Mouse (Mus musculus): Measurements from ENCODE around the gene Rbl2.
A peak's percentile ranks its signal among the peaks of the same experiment; 100 is the strongest.

The Rbl2 gene

GRCm38 (mm10) chr8:91106271-91106670 lies 36.4 kb downstream of the Rbl2 start:
- no peak for DNase-seq (ENCODE audit: low read depth, low spot score)

- no peak for DNase-seq (ENCODE audit: low read depth, low spot score)
Observed at GRCm38 (mm10) chr8:91111868-91112477, 42.1 kb downstream of the Rbl2 start.

DNA sequence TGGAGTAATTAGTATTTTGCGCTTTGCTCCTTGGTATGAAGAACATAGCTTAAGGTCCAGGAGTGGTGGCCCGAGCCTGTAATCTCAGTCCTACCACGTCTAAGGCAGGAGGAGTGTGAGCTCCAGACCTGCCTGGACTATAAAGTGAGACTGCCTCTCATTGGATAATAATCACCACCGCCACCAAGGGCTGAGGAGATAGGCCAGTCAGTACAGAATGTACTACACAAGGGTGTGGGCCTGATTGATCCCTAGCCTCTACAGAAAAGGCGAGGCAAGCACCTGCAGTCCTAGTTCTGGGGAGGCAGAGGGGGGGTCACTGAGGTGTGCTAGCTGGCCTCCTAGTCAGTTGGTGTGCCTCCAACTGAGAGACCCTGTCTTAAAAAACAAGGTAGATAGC lies 44.6 kb downstream of the Rbl2 start:
- DNase-seq (ENCODE audit: low read depth, low spot score): no peak

GRCm38 (mm10) chr8:91114910-91115309 lies 45.1 kb downstream of the Rbl2 start:
- DNase-seq (ENCODE audit: low read depth, low spot score): peak; percentile 82

DNA sequence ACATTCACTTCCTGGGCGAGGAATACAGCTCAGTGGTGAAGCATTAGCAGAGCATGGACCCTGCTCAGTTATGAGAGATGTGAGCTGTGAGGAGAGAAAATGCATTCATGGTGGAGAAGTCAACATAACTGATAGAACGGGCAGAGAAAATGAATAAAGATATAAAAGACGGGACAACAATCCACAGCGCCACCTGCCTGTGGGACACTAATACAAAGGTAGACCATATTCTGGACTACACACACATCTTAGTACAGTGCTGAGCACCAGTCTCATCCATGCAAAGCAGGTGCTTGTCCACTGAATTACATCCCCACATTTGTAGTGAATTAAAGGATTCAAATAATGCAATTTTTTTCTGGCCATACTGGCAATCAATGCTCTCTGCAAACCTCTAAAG lies 47.7 kb downstream of the Rbl2 start:
- no peak for DNase-seq (ENCODE audit: low read depth, low spot score)

DNA sequence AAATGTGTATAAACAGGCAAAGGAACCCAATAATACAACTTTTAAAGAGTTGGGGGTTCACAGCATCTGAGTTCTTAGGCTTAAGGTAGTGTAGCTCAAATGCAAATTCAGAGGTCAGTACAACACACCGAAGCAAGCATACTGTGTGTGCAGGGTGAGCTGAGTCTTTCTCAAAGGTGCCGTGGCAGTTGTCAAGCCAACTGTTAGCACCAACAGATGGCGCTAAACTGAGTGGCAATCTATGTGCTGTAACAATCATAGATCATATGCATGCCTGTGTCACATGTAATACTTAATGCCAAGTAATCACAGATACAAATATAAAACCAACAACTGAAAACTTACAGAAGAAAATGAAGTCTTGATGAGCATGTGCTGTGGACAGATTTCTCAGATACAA lies 48.3 kb downstream of the Rbl2 start:
- DNase-seq (ENCODE audit: low read depth, low spot score): peak; percentile 49

DNA sequence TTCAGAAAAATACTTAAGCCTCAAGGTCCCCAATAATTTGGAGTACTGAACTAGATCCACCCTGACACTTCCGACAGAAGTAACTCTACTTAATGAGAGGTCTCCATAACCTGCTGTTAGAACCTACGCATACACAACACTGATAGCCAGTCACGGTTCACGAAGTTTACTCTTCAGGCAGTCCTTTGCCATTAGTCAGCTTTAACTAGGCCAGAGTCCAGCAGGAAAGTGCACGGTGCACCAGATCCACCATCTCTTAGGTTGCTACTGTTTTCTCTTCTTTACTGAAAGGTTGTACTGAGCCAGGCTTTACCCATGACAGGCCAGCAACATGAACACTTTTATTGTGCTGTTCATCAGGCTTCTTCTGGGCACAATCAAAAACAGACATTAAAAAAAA lies 54.5 kb downstream of the Rbl2 start:
- DNase-seq (ENCODE audit: low read depth, low spot score): no peak

DNA sequence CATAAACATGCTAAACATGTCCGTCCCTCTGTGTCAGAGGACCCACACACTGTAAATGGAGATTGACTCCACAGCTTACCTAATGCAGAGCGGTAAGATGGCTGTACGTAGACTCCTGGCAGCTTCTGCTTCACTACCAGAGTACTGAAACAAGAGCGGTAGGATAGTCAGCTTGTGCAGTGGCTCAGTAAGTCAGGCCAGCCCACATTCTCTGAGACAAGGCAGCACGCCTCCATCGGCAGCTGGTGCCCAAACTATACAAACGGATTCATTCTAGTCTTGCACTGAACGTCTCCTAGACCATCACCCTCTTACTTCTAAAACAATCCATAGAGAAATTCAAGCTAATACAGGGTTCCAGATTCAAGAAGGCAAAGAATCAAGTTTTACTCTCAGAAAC lies 56.9 kb downstream of the Rbl2 start:
- peak; percentile 78 for DNase-seq (ENCODE audit: low read depth, low spot score)

- peak; percentile 17 for DNase-seq (ENCODE audit: low read depth, low spot score)
Observed at GRCm38 (mm10) chr8:91132731-91133130, 62.9 kb downstream of the Rbl2 start.

GRCm38 (mm10) chr8:91133441-91134069 lies 63.7 kb downstream of the Rbl2 start:
- DNase-seq (ENCODE audit: low read depth, low spot score): no peak

- DNase-seq (ENCODE audit: low read depth, low spot score): peak; percentile 100
Observed at GRCm38 (mm10) chr8:91134070-91134475, 64.2 kb downstream of the Rbl2 start.

DNA sequence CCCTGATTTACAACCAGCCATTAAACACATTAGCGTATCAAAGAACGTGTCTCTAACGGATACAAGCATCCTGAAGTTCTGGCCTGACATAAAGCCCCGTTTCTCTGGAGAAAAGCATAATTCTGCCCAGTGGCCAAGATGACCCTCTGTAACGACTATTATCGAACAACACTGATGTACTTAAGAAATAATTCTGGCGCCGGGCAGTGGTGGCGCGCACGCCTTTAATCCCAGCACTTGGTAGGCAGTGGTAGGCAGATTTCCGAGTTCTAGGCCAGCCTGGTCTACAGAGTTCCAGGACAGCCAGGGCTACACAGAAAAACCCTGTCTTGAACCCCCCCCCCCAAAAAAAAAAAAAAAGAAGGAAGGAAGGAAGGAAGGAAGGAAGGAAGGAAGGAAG lies 64.8 kb downstream of the Rbl2 start:
- no peak for DNase-seq (ENCODE audit: low read depth, low spot score)

- DNase-seq (ENCODE audit: low read depth, low spot score): no peak
Observed at GRCm38 (mm10) chr8:91135308-91136181, 65.7 kb downstream of the Rbl2 start.

DNA sequence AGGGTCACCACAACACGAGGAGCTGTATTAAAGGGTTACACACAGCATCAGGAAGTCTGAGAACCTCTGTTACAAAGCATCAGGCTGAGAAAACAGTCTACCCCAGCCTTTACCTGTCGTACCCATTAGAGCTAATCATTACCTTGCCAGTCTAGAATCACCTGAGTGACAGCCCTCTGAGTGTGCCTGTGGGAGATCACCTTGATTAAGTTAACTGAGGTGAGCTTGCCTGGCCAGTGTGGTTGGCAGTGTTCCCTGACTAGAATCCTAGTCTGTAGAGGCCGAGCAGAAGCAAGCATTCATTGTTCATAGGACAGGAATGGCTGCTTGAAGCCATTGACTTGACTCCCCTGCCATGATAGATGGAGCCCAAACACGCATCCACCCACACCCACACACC lies 71.0 kb downstream of the Rbl2 start:
- DNase-seq (ENCODE audit: low read depth, low spot score): no peak

DNA sequence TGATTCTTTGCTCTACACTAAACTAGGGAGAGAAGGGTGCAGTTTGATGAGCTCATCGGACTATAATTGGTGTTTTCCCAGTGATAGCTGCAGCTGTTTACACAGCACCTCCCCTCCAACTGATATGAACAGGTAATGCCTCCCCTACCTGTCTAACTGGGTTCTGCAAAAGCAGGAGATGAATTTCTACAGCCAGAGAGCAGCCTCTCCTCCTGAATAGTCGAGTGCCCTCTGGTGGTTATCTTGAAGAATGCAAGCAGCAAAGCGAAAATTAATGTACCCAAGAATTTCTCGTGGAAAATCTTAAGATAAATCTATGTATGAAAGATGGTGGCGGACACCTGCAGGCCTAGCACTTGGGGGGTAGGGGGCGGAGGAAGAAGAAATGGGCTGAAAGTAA lies 77.9 kb downstream of the Rbl2 start:
- peak; percentile 81 for DNase-seq (ENCODE audit: low read depth, low spot score)

- peak; percentile 34 for DNase-seq (ENCODE audit: low read depth, low spot score)
Observed at GRCm38 (mm10) chr8:91148643-91149178, 78.9 kb downstream of the Rbl2 start.

DNA sequence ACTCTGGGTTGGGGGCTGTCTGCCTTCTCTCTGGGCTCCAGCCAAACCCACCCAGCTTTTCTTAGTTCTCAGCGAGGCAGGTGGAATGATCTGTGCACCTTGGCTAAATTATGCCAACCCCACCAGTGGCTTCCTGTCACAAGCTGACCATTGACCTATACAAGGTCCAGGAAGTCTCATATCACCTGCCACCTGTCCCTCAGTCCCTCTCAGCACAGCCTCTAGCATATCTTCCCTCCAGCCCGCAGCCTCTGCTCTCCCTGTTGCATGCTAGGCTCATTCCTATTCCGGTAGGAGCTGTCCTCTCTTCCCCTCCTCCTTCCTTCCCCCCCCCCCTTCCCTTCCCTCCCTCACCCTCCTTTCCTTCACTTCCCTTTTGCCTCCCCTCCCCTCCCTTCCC lies 79.4 kb downstream of the Rbl2 start:
- no peak for DNase-seq (ENCODE audit: low read depth, low spot score)

- no peak for DNase-seq (ENCODE audit: low read depth, low spot score)
Observed at GRCm38 (mm10) chr8:91151531-91151930, 81.7 kb downstream of the Rbl2 start.

- DNase-seq (ENCODE audit: low read depth, low spot score): no peak
Observed at GRCm38 (mm10) chr8:91153831-91154230, 84.0 kb downstream of the Rbl2 start.

DNA sequence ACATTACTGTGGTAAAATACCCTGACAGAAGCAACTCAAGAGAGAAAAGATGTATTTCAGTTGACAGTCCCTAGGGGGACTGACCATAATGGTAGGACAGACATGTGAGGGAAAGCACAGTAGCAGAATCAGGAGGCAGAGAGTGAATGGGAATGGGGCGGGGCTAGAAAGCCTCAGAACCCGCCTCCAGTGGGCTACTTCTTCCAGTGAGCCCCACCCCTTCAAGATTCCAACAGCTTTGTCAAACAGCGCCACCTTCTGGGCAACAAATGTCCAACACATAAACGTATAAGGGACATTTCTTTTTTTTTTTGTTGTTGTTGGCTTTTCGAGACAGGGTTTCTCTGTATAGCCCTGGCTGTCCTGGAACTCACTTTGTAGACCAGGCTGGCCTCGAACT lies 84.7 kb downstream of the Rbl2 start:
- no peak for DNase-seq (ENCODE audit: low read depth, low spot score)

DNA sequence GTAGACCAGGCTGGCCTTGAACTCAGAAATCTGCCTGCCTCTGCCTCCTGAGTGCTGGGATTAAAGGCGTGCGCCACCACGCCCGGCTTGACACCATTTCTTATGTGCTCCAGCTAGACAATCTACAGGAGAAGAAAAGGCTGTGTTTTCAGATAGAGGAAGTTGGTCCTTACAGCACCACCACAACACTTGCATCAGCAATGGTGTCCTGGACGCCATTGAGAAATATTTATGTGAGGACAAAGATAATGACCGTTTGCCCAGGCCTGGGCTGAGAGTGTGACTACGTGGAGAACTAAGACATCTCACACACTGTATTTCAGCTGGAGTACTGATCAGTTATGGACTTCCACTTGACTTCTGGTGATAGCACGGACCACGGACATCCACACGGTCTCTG lies 88.8 kb downstream of the Rbl2 start:
- DNase-seq (ENCODE audit: low read depth, low spot score): no peak

GRCm38 (mm10) chr8:91159959-91160800 lies 90.3 kb downstream of the Rbl2 start:
- DNase-seq (ENCODE audit: low read depth, low spot score): peak; percentile 17
